In genomic region chr5:9173295-9173694, GRCm38 (mm10) we compare ENCODE assay signal across 19 mouse cellular contexts.
"Had no signal": no experiment of that assay in that cellular context is flagged by ENCODE, and none has a peak within 500 bp of the region (broad histone marks: within the 10 kb centered on the region; RNA-seq: fewer than 3 reads in every experiment).

No protein-coding gene starts in this region.

- H3K4me3 ChIP-seq: midbrain, embryonic 10.5 days; midbrain, embryonic 12.5 days; neural tube, embryonic 12.5 days; stomach, embryonic 15.5 days had no signal

- ATAC-seq: midbrain, embryonic 16.5 days had no signal

- DNase-seq: lung, adult 18-20 months; lung, embryonic 14.5 days; lung, postnatal 10 days; lung, postnatal 4 days; midbrain, embryonic 14.5 days; retina, postnatal 1 day; right cerebral cortex, adult 18-20 months; right cerebral cortex, postnatal 25 days; right cerebral cortex, postnatal 4 days; spleen, adult 18-20 months; thymus, adult 2 months; thymus, postnatal 25 days; thymus, postnatal 4 days had no signal

- H3K27me3 ChIP-seq: midbrain, embryonic 12.5 days; neural tube, embryonic 12.5 days; stomach, embryonic 15.5 days had no signal

- H3K9ac ChIP-seq: lung, embryonic 14.5 days; midbrain, embryonic 12.5 days; neural tube, embryonic 12.5 days; stomach, embryonic 15.5 days had no signal

- H3K36me3 ChIP-seq: midbrain, embryonic 10.5 days; midbrain, embryonic 12.5 days; neural tube, embryonic 12.5 days; stomach, embryonic 15.5 days had no signal

- H3K4me2 ChIP-seq: lung, embryonic 14.5 days; midbrain, embryonic 12.5 days; neural tube, embryonic 12.5 days; stomach, embryonic 15.5 days had no signal

- H3K9me3 ChIP-seq: midbrain, embryonic 10.5 days; midbrain, embryonic 12.5 days; neural tube, embryonic 12.5 days; stomach, embryonic 15.5 days had no signal

- H3K27ac ChIP-seq: midbrain, embryonic 10.5 days; midbrain, embryonic 12.5 days; neural tube, embryonic 12.5 days; stomach, embryonic 15.5 days; stomach, postnatal 0 days had no signal

- H3K4me1 ChIP-seq: midbrain, embryonic 10.5 days; midbrain, embryonic 12.5 days; neural tube, embryonic 12.5 days; stomach, embryonic 15.5 days had no signal
